Mouse (Mus musculus) liver, adult 2 months (tissue): ENCODE measurements around the gene Foxp1. TPM values are rescaled to one million over a fixed set of nuclear protein-coding genes. Genes with fewer than 3 reads are reported as not detected.

Source experiments
- DNase-seq: peaks from one replicate; pipeline ENCODE4 v3.0.0-alpha.2; 2011; ENCODE audit warnings: low read depth, low spot score; ENCODE audit errors: extremely low read depth
- H3K27ac ChIP-seq: fragments of 200-500 bp; replicated peaks from 2 replicates; pipeline ENCODE4 v1.5.1; 2012; ENCODE audit warnings: low read depth, mild to moderate bottlenecking, control low read depth, inconsistent platforms, low read length; ENCODE audit not compliant: insufficient read depth
- H3K27me3 ChIP-seq: fragments of 200-500 bp; 2 replicates; pipeline ENCODE4 v1.6.1; 2012; ENCODE audit warnings: mild to moderate bottlenecking, moderate library complexity, low read length, inconsistent platforms; ENCODE audit not compliant: control insufficient read depth, insufficient read depth
- H3K36me3 ChIP-seq: fragments of 200-500 bp; 2 replicates; pipeline ENCODE4 v1.6.1; 2012; ENCODE audit warnings: low read length, inconsistent platforms; ENCODE audit not compliant: control insufficient read depth, insufficient read depth
- H3K4me1 ChIP-seq: fragments of 200-500 bp; 2 replicates; pipeline ENCODE4 v1.6.1; 2011; ENCODE audit warnings: low read length; ENCODE audit not compliant: control insufficient read depth, insufficient read depth
- H3K4me3 ChIP-seq: fragments of 200-500 bp; 2 replicates; pipeline ENCODE4 v1.5.1; 2011; ENCODE audit warnings: low read depth, mild to moderate bottlenecking, control low read depth, low read length, moderate library complexity; ENCODE audit not compliant: insufficient read depth
- H3K79me2 ChIP-seq: fragments of 200-500 bp; 2 replicates; pipeline ENCODE4 v1.6.1; 2012; ENCODE audit warnings: inconsistent platforms, mild to moderate bottlenecking, low read length, moderate library complexity; ENCODE audit not compliant: control insufficient read depth, insufficient read depth
- H3K9ac ChIP-seq: fragments of 200-500 bp; 2 replicates; pipeline ENCODE4 v1.6.1; 2012; ENCODE audit warnings: low read depth, mild to moderate bottlenecking, control low read depth, inconsistent platforms, low read length
- CTCF ChIP-seq: fragments of 200-500 bp; IDR thresholded peaks from 2 replicates; pipeline ENCODE4 v1.5.1; 2011; ENCODE audit warnings: low read depth, low read length, control low read depth
- POLR2A ChIP-seq: fragments of 200-500 bp; IDR thresholded peaks from 2 replicates; pipeline ENCODE4 v1.6.1; 2011; ENCODE audit warnings: low read length, control low read depth; ENCODE audit not compliant: insufficient read depth; ENCODE audit errors: extremely low read depth
- WGBS: fragments of 180-500 bp; shearing (Covaris S2); methylation state at CpG from one replicate; pipeline ENCODE4 v1.1.7; 2018; 5-methylcytosine and 5-hydroxymethylcytosine counted together
- polyA plus RNA-seq: library from polyadenylated mRNA; depleted of rRNA; stranded (reverse); fragments of >200 nt; gene quantifications from 2 replicates; pipeline ENCODE4 v1.2.3, GENCODE M21; 2012
- total RNA-seq: library from RNA; depleted of rRNA; stranded (reverse); fragments of >200 nt; gene quantifications from 2 replicates; pipeline ENCODE4 v1.2.3, GENCODE M21; 2014

Gene Foxp1
- total and polyA plus RNA-seq, 2 experiments: 22.7 to 24.8 TPM

- peak overlapping the region; percentile 100 for H3K27ac ChIP-seq
- TF ChIP-seq POLR2A (no peak), CTCF (no peak)
Observed at GRCm38 (mm10) chr6:99523679-99524370, 1.3 kb upstream of the Foxp1 start.

GRCm38 (mm10) chr6:99523109-99523632 is 650 bp upstream of the Foxp1 start:
- peaks cover 2% of the 10 kb centered on the region; the same call in 1 of the 2 replicates for H3K4me1 ChIP-seq
- no peaks in the 10 kb centered on the region for H3K27me3 ChIP-seq
- peak overlapping the region; percentile 85 for H3K9ac ChIP-seq
- peak overlapping the region; percentile 100 for H3K27ac ChIP-seq
- H3K36me3 ChIP-seq: no peaks in the 10 kb centered on the region
- no peak for TF ChIP-seq CTCF
- TF ChIP-seq POLR2A: no peak
- peak; percentile 79 for DNase-seq
- 1% methylated on average over 22 of the region's 22 CpGs for WGBS
- peaks cover 4% of the 10 kb centered on the region; the same call in 1 of the 2 replicates for H3K79me2 ChIP-seq
- peak overlapping the region; percentile 95 for H3K4me3 ChIP-seq

More at GRCm38 (mm10) chr6:99523679-99524370, 1.3 kb upstream of the Foxp1 start:
- Histone ChIP-seq H3K79me2 (peaks cover 4% of the 10 kb centered on the region; the same call in 1 of the 2 replicates), H3K9ac (peak overlapping the region; percentile 64), H3K4me1 (peaks cover 2% of the 10 kb centered on the region; the same call in 1 of the 2 replicates), H3K4me3 (peak overlapping the region; percentile 95), H3K27me3 (no peaks in the 10 kb centered on the region), H3K36me3 (no peaks in the 10 kb centered on the region)
- peak; percentile 41 for DNase-seq
- 24% methylated on average over 10 of the region's 10 CpGs for WGBS

- peak overlapping the region; percentile 95 for H3K4me3 ChIP-seq
- peaks cover 4% of the 10 kb centered on the region; the same call in 1 of the 2 replicates for H3K79me2 ChIP-seq
- H3K27me3 ChIP-seq: no peaks in the 10 kb centered on the region
- TF ChIP-seq POLR2A (no peak), CTCF (no peak)
- DNase-seq: peak; percentile 77
- under 1% methylated on average over 64 of the region's 64 CpGs for WGBS
- H3K27ac ChIP-seq: peak overlapping the region; percentile 100
- no peaks in the 10 kb centered on the region for H3K36me3 ChIP-seq
- H3K9ac ChIP-seq: peak overlapping the region; percentile 98
- H3K4me1 ChIP-seq: peaks cover 2% of the 10 kb centered on the region; the same call in 1 of the 2 replicates
Observed at GRCm38 (mm10) chr6:99521641-99522358, 721 bp downstream of the Foxp1 start.

- H3K4me3 ChIP-seq: peak overlapping the region; percentile 95
- TF ChIP-seq POLR2A: 0 out of 2 replicates have a peak, but pooled peaks have one; percentile 45
- TF ChIP-seq CTCF: no peak
- WGBS: under 1% methylated on average over 46 of the region's 54 CpGs
Observed at GRCm38 (mm10) chr6:99521038-99521640, 1.4 kb downstream of the Foxp1 start.

GRCm38 (mm10) chr6:99520676-99521037 is 1.9 kb downstream of the Foxp1 start:
- Histone ChIP-seq H3K4me1 (peaks cover 2% of the 10 kb centered on the region; the same call in 1 of the 2 replicates), H3K27me3 (no peaks in the 10 kb centered on the region), H3K27ac (peak overlapping the region; percentile 32), H3K4me3 (peak overlapping the region; percentile 95), H3K79me2 (peaks cover 11% of the 10 kb centered on the region; the same call in 1 of the 2 replicates), H3K9ac (peak overlapping the region; percentile 98), H3K36me3 (no peaks in the 10 kb centered on the region; the same call in 1 of the 2 replicates)
- no peak for DNase-seq
- TF ChIP-seq POLR2A: no peak
- no peak for TF ChIP-seq CTCF
- 0% methylated on average over 25 of the region's 27 CpGs for WGBS

More at GRCm38 (mm10) chr6:99521038-99521640, 1.4 kb downstream of the Foxp1 start:
- H3K27me3 ChIP-seq: no peaks in the 10 kb centered on the region
- peak; percentile 65 for DNase-seq
- peak overlapping the region; percentile 98 for H3K9ac ChIP-seq
- H3K27ac ChIP-seq: peak overlapping the region; percentile 100
- H3K4me1 ChIP-seq: peaks cover 2% of the 10 kb centered on the region; the same call in 1 of the 2 replicates
- peaks cover 7% of the 10 kb centered on the region; the same call in 1 of the 2 replicates for H3K79me2 ChIP-seq
- no peaks in the 10 kb centered on the region for H3K36me3 ChIP-seq
